Mouse (Mus musculus): ENCODE measurements around the gene Slc5a10. TPM values are rescaled to one million over a fixed set of nuclear protein-coding genes. Genes with fewer than 3 reads are reported as not detected.

Slc5a10 gene
- polyA plus RNA-seq, 1 experiment from 2014 or later: not detected

- H3K27me3 ChIP-seq: no peaks in the 10 kb centered on the region
- peaks cover 8% of the 10 kb centered on the region; the same call in 1 of the 2 replicates for H3K4me1 ChIP-seq
- H3K4me2 ChIP-seq (replicated peaks): no peak overlapping the region
- ATAC-seq (replicated peaks): no peak
- no peaks in the 10 kb centered on the region for H3K9me3 ChIP-seq
- H3K9ac ChIP-seq (replicated peaks): no peak overlapping the region
- 39% methylated on average over 5 of the region's 5 CpGs for WGBS
- no peak overlapping the region for H3K27ac ChIP-seq (replicated peaks)
- H3K36me3 ChIP-seq: no peaks in the 10 kb centered on the region
- no peak overlapping the region for H3K4me3 ChIP-seq
Measured at GRCm38 (mm10) chr11:61701696-61702095, 18.9 kb downstream of the Slc5a10 start.

- 33% methylated on average over 4 of the region's 4 CpGs for WGBS
- no peak overlapping the region for H3K4me3 ChIP-seq
- H3K27me3 ChIP-seq: no peaks in the 10 kb centered on the region
- no peak overlapping the region for H3K4me2 ChIP-seq (replicated peaks)
- ATAC-seq (replicated peaks): no peak
- H3K27ac ChIP-seq (replicated peaks): no peak overlapping the region
- H3K36me3 ChIP-seq: no peaks in the 10 kb centered on the region
- H3K9me3 ChIP-seq: no peaks in the 10 kb centered on the region
- peaks cover 8% of the 10 kb centered on the region; the same call in 1 of the 2 replicates for H3K4me1 ChIP-seq
- no peak overlapping the region for H3K9ac ChIP-seq (replicated peaks)
Measured at GRCm38 (mm10) chr11:61699933-61700332, 20.7 kb downstream of the Slc5a10 start.

GRCm38 (mm10) chr11:61699460-61699859 lies 21.2 kb downstream of the Slc5a10 start:
- H3K4me3 ChIP-seq: no peak overlapping the region
- no peaks in the 10 kb centered on the region for H3K27me3 ChIP-seq
- no peak overlapping the region for H3K9ac ChIP-seq (replicated peaks)
- H3K36me3 ChIP-seq: no peaks in the 10 kb centered on the region
- H3K4me2 ChIP-seq (replicated peaks): no peak overlapping the region
- WGBS: 83% methylated on average over 5 of the region's 5 CpGs
- no peaks in the 10 kb centered on the region for H3K9me3 ChIP-seq
- no peak for ATAC-seq (replicated peaks)
- H3K4me1 ChIP-seq: peaks cover 8% of the 10 kb centered on the region; the same call in 1 of the 2 replicates
- no peak overlapping the region for H3K27ac ChIP-seq (replicated peaks)

- H3K4me3 ChIP-seq: no peak overlapping the region
- no peak for ATAC-seq (replicated peaks)
- H3K9me3 ChIP-seq: no peaks in the 10 kb centered on the region
- no peak overlapping the region for H3K9ac ChIP-seq (replicated peaks)
- H3K4me1 ChIP-seq: peaks cover 8% of the 10 kb centered on the region; the same call in 1 of the 2 replicates
- H3K4me2 ChIP-seq (replicated peaks): no peak overlapping the region
- H3K36me3 ChIP-seq: no peaks in the 10 kb centered on the region
- no peaks in the 10 kb centered on the region for H3K27me3 ChIP-seq
- no peak overlapping the region for H3K27ac ChIP-seq (replicated peaks)
Measured at GRCm38 (mm10) chr11:61698852-61699251, 21.8 kb downstream of the Slc5a10 start.

GRCm38 (mm10) chr11:61692996-61693395 lies 27.6 kb downstream of the Slc5a10 start:
- Histone ChIP-seq H3K27me3 (no peaks in the 10 kb centered on the region), H3K9me3 (no peaks in the 10 kb centered on the region), H3K27ac (replicated peaks) (no peak overlapping the region), H3K4me1 (no peaks in the 10 kb centered on the region), H3K4me2 (replicated peaks) (no peak overlapping the region), H3K4me3 (no peak overlapping the region), H3K36me3 (no peaks in the 10 kb centered on the region), H3K9ac (replicated peaks) (no peak overlapping the region)
- ATAC-seq (replicated peaks): no peak
- 83% methylated on average over 5 of the region's 5 CpGs for WGBS

- Histone ChIP-seq H3K9ac (replicated peaks) (no peak overlapping the region), H3K4me1 (peaks cover 10% of the 10 kb centered on the region), H3K36me3 (no peaks in the 10 kb centered on the region), H3K27ac (replicated peaks) (no peak overlapping the region), H3K4me3 (no peak overlapping the region), H3K27me3 (peaks cover 25% of the 10 kb centered on the region), H3K4me2 (replicated peaks) (no peak overlapping the region), H3K9me3 (no peaks in the 10 kb centered on the region)
- no peak for ATAC-seq (replicated peaks)
- 46% methylated on average over 2 of the region's 2 CpGs for WGBS
Measured at GRCm38 (mm10) chr11:61687595-61687994, 33.0 kb downstream of the Slc5a10 start.

GRCm38 (mm10) chr11:61686906-61687453 lies 33.6 kb downstream of the Slc5a10 start:
- Histone ChIP-seq H3K4me1 (peaks cover 10% of the 10 kb centered on the region), H3K4me2 (replicated peaks) (no peak overlapping the region), H3K27me3 (peaks cover 25% of the 10 kb centered on the region), H3K9ac (replicated peaks) (no peak overlapping the region), H3K9me3 (no peaks in the 10 kb centered on the region), H3K27ac (replicated peaks) (no peak overlapping the region), H3K36me3 (no peaks in the 10 kb centered on the region), H3K4me3 (no peak overlapping the region)
- WGBS: 59% methylated on average over 10 of the region's 10 CpGs
- no peak for ATAC-seq (replicated peaks)

- Histone ChIP-seq H3K9me3 (no peaks in the 10 kb centered on the region), H3K27ac (replicated peaks) (no peak overlapping the region), H3K4me1 (peaks cover 10% of the 10 kb centered on the region), H3K27me3 (peaks cover 25% of the 10 kb centered on the region), H3K4me2 (replicated peaks) (no peak overlapping the region), H3K36me3 (no peaks in the 10 kb centered on the region), H3K4me3 (no peak overlapping the region), H3K9ac (replicated peaks) (no peak overlapping the region)
- 69% methylated on average over 2 of the region's 2 CpGs for WGBS
- ATAC-seq (replicated peaks): no peak
Measured at GRCm38 (mm10) chr11:61686141-61686540, 34.5 kb downstream of the Slc5a10 start.

GRCm38 (mm10) chr11:61685119-61685725 lies 35.4 kb downstream of the Slc5a10 start:
- Histone ChIP-seq H3K27ac (replicated peaks) (no peak overlapping the region), H3K4me3 (no peak overlapping the region), H3K27me3 (peaks cover 25% of the 10 kb centered on the region), H3K4me2 (replicated peaks) (no peak overlapping the region), H3K36me3 (no peaks in the 10 kb centered on the region), H3K4me1 (peaks cover 10% of the 10 kb centered on the region), H3K9ac (replicated peaks) (no peak overlapping the region), H3K9me3 (no peaks in the 10 kb centered on the region)
- no peak for ATAC-seq (replicated peaks)
- 78% methylated on average over 8 of the region's 8 CpGs for WGBS

GRCm38 (mm10) chr11:61683907-61684731 lies 36.5 kb downstream of the Slc5a10 start, which contains the start of gene Fam83g:
Fam83g (plus strand) TSS chr11:61684091.
- no peaks in the 10 kb centered on the region for H3K36me3 ChIP-seq
- H3K9ac ChIP-seq (replicated peaks): no peak within 1 kb of the TSS
- peaks cover 25% of the 10 kb centered on the region for H3K27me3 ChIP-seq
- H3K27ac ChIP-seq (replicated peaks): no peak within 1 kb of the TSS
- peak within 1 kb of the TSS; percentile 42 for H3K4me2 ChIP-seq (replicated peaks)
- no peaks in the 10 kb centered on the region for H3K9me3 ChIP-seq
- under 1% methylated on average over 76 of the region's 76 CpGs for WGBS
- peaks cover 10% of the 10 kb centered on the region for H3K4me1 ChIP-seq
- ATAC-seq (replicated peaks): no peak
- peak within 1 kb of the TSS; percentile 40 for H3K4me3 ChIP-seq

- no peak overlapping the region for H3K4me2 ChIP-seq (replicated peaks)
- H3K4me3 ChIP-seq: no peak overlapping the region
- no peak overlapping the region for H3K9ac ChIP-seq (replicated peaks)
- no peak overlapping the region for H3K27ac ChIP-seq (replicated peaks)
- no peaks in the 10 kb centered on the region for H3K9me3 ChIP-seq
- no peaks in the 10 kb centered on the region for H3K36me3 ChIP-seq
- no peak for ATAC-seq (replicated peaks)
- H3K27me3 ChIP-seq: peaks cover 14% of the 10 kb centered on the region
- WGBS: 89% methylated on average over 4 of the region's 4 CpGs
- peaks cover 10% of the 10 kb centered on the region for H3K4me1 ChIP-seq
Measured at GRCm38 (mm10) chr11:61679091-61679866, 41.3 kb downstream of the Slc5a10 start.

GRCm38 (mm10) chr11:61677709-61678108 lies 42.9 kb downstream of the Slc5a10 start:
- 86% methylated on average over 4 of the region's 4 CpGs for WGBS
- peaks cover 3% of the 10 kb centered on the region; the same call in 1 of the 2 replicates for H3K4me1 ChIP-seq
- ATAC-seq (replicated peaks): no peak
- no peak overlapping the region for H3K4me2 ChIP-seq (replicated peaks)
- H3K27ac ChIP-seq (replicated peaks): no peak overlapping the region
- H3K36me3 ChIP-seq: no peaks in the 10 kb centered on the region
- no peaks in the 10 kb centered on the region for H3K27me3 ChIP-seq
- no peak overlapping the region for H3K9ac ChIP-seq (replicated peaks)
- no peak overlapping the region for H3K4me3 ChIP-seq
- no peaks in the 10 kb centered on the region for H3K9me3 ChIP-seq

All from forebrain, embryonic 15.5 days (tissue).